Mouse (Mus musculus): ENCODE results near the gene Rbbp4. TPM values are rescaled to one million over a fixed set of nuclear protein-coding genes. Genes with fewer than 3 reads are reported as not detected.

Rbbp4 gene
- total RNA-seq, 1 experiment from 2014 or later: 139 TPM

- ATAC-seq (replicated peaks; ENCODE audit: low read depth, poor library complexity, severe bottlenecking): no peak
Measured at GRCm38 (mm10) chr4:129357613-129358163, 22.5 kb upstream of the Rbbp4 start.

- no peak for ATAC-seq (replicated peaks; ENCODE audit: low read depth, poor library complexity, severe bottlenecking)
Measured at GRCm38 (mm10) chr4:129354236-129354635, 19.1 kb upstream of the Rbbp4 start.

GRCm38 (mm10) chr4:129353176-129353575 is 18.0 kb upstream of the Rbbp4 start:
- ATAC-seq (replicated peaks; ENCODE audit: low read depth, poor library complexity, severe bottlenecking): no peak

- ATAC-seq (replicated peaks; ENCODE audit: low read depth, poor library complexity, severe bottlenecking): no peak
Measured at GRCm38 (mm10) chr4:129351111-129351510, 15.9 kb upstream of the Rbbp4 start.

- ATAC-seq (replicated peaks; ENCODE audit: low read depth, poor library complexity, severe bottlenecking): peak; percentile 92
Measured at GRCm38 (mm10) chr4:129350644-129351043, 15.5 kb upstream of the Rbbp4 start.

- no peak for ATAC-seq (replicated peaks; ENCODE audit: low read depth, poor library complexity, severe bottlenecking)
Measured at GRCm38 (mm10) chr4:129346481-129347154, 11.4 kb upstream of the Rbbp4 start.

GRCm38 (mm10) chr4:129342705-129343104 is 7.5 kb upstream of the Rbbp4 start:
- ATAC-seq (replicated peaks; ENCODE audit: low read depth, poor library complexity, severe bottlenecking): no peak

GRCm38 (mm10) chr4:129341888-129342287 is 6.7 kb upstream of the Rbbp4 start:
- no peak for ATAC-seq (replicated peaks; ENCODE audit: low read depth, poor library complexity, severe bottlenecking)

- ATAC-seq (replicated peaks; ENCODE audit: low read depth, poor library complexity, severe bottlenecking): no peak
Measured at GRCm38 (mm10) chr4:129339743-129340142, 4.6 kb upstream of the Rbbp4 start.

- no peak for ATAC-seq (replicated peaks; ENCODE audit: low read depth, poor library complexity, severe bottlenecking)
Measured at GRCm38 (mm10) chr4:129336291-129336690, 1.1 kb upstream of the Rbbp4 start.

- peak; percentile 3; the same call in 1 of the 2 replicates for ATAC-seq (replicated peaks; ENCODE audit: low read depth, poor library complexity, severe bottlenecking)
Measured at GRCm38 (mm10) chr4:129334677-129335215, 424 bp downstream of the Rbbp4 start.

GRCm38 (mm10) chr4:129332846-129333245 is 2.3 kb downstream of the Rbbp4 start:
- ATAC-seq (replicated peaks; ENCODE audit: low read depth, poor library complexity, severe bottlenecking): no peak

- ATAC-seq (replicated peaks; ENCODE audit: low read depth, poor library complexity, severe bottlenecking): no peak
Measured at GRCm38 (mm10) chr4:129326191-129326590, 9.0 kb downstream of the Rbbp4 start.

GRCm38 (mm10) chr4:129324756-129325155 is 10.4 kb downstream of the Rbbp4 start:
- ATAC-seq (replicated peaks; ENCODE audit: low read depth, poor library complexity, severe bottlenecking): no peak

GRCm38 (mm10) chr4:129323491-129323890 is 11.7 kb downstream of the Rbbp4 start:
- ATAC-seq (replicated peaks; ENCODE audit: low read depth, poor library complexity, severe bottlenecking): no peak

- no peak for ATAC-seq (replicated peaks; ENCODE audit: low read depth, poor library complexity, severe bottlenecking)
Measured at GRCm38 (mm10) chr4:129322042-129322441, 13.1 kb downstream of the Rbbp4 start.

- ATAC-seq (replicated peaks; ENCODE audit: low read depth, poor library complexity, severe bottlenecking): no peak
Measured at GRCm38 (mm10) chr4:129320876-129321275, 14.3 kb downstream of the Rbbp4 start.

GRCm38 (mm10) chr4:129313886-129314285 is 21.3 kb downstream of the Rbbp4 start:
- no peak for ATAC-seq (replicated peaks; ENCODE audit: low read depth, poor library complexity, severe bottlenecking)

GRCm38 (mm10) chr4:129307936-129308335 is 27.2 kb downstream of the Rbbp4 start:
- no peak for ATAC-seq (replicated peaks; ENCODE audit: low read depth, poor library complexity, severe bottlenecking)

- ATAC-seq (replicated peaks; ENCODE audit: low read depth, poor library complexity, severe bottlenecking): peak; percentile 39; the same call in 1 of the 2 replicates
Measured at GRCm38 (mm10) chr4:129304306-129304705, 30.9 kb downstream of the Rbbp4 start.

- no peak for ATAC-seq (replicated peaks; ENCODE audit: low read depth, poor library complexity, severe bottlenecking)
Measured at GRCm38 (mm10) chr4:129303816-129304215, 31.4 kb downstream of the Rbbp4 start.

- ATAC-seq (replicated peaks; ENCODE audit: low read depth, poor library complexity, severe bottlenecking): no peak
Measured at GRCm38 (mm10) chr4:129303401-129303800, 31.8 kb downstream of the Rbbp4 start.
